Mouse (Mus musculus): Measurements from ENCODE around the gene Mab21l3. TPM values are rescaled to one million over a fixed set of nuclear protein-coding genes. Genes with fewer than 3 reads are reported as not detected.
A peak's percentile ranks its signal among the peaks of the same experiment; 100 is the strongest.

Mab21l3 gene
- polyA plus RNA-seq (2014; fragmentation: Nextera tagmentation; extraction: Ambion mirVana): 0.08 and 0.12 TPM in 2 replicates

- DNase-seq (ENCODE audit: low spot score) (no peak), ATAC-seq (ENCODE audit: low FRiP score) (no peak)
- WGBS: 70% methylated on average over 5 of the region's 5 CpGs
- Histone ChIP-seq H3K36me3 (replicated peaks; ENCODE audit: control insufficient read depth, insufficient read depth) (no peaks in the 10 kb centered on the region), H3K4me1 (replicated peaks; ENCODE audit: control insufficient read depth, insufficient read depth, low read length) (no peaks in the 10 kb centered on the region), H3K4me3 (replicated peaks; ENCODE audit: low read length) (no peak within 1 kb of the TSS), H3K27ac (no peak within 1 kb of the TSS), H3K27me3 (ENCODE audit: control insufficient read depth, insufficient read depth, low read length) (no peaks in the 10 kb centered on the region), H3K9ac (no peak within 1 kb of the TSS), H3K9me3 (ENCODE audit: control insufficient read depth, low read length) (no peaks in the 10 kb centered on the region), H3K4me2 (replicated peaks) (no peak within 1 kb of the TSS)
These were observed at the start of gene Mab21l3 for GRCm38 (mm10) chr3:101848816-101849215. Gene Mab21l3, minus strand, starts transcription at chr3:101848959.

GRCm38 (mm10) chr3:101897377-101897974, 48.7 kb upstream of the Mab21l3 start:
- no peak for ATAC-seq (ENCODE audit: low FRiP score)
- no peak for DNase-seq (ENCODE audit: low spot score)
- peak overlapping the region; percentile 70 for H3K27ac ChIP-seq

GRCm38 (mm10) chr3:101896893-101897292, 48.1 kb upstream of the Mab21l3 start:
- WGBS: 25% methylated on average over 9 of the region's 9 CpGs
- H3K27ac ChIP-seq: peak overlapping the region; percentile 70; the same call in 1 of the 2 replicates
- peak; percentile 68; the same call in 1 of the 2 replicates for ATAC-seq (ENCODE audit: low FRiP score)

More at GRCm38 (mm10) chr3:101897377-101897974, 48.7 kb upstream of the Mab21l3 start:
- no peaks in the 10 kb centered on the region for H3K36me3 ChIP-seq (replicated peaks; ENCODE audit: control insufficient read depth, insufficient read depth)
- no peaks in the 10 kb centered on the region for H3K9me3 ChIP-seq (ENCODE audit: control insufficient read depth, low read length)
- WGBS: 70% methylated on average over 15 of the region's 15 CpGs
- peaks cover 15% of the 10 kb centered on the region; the same call in 1 of the 2 replicates for H3K4me1 ChIP-seq (replicated peaks; ENCODE audit: control insufficient read depth, insufficient read depth, low read length)
- no peaks in the 10 kb centered on the region for H3K27me3 ChIP-seq (ENCODE audit: control insufficient read depth, insufficient read depth, low read length)
- H3K9ac ChIP-seq: no peak overlapping the region
- H3K4me3 ChIP-seq (replicated peaks; ENCODE audit: low read length): no peak overlapping the region
- H3K4me2 ChIP-seq (replicated peaks): no peak overlapping the region

GRCm38 (mm10) chr3:101895376-101895910, 46.7 kb upstream of the Mab21l3 start:
- no peaks in the 10 kb centered on the region for H3K36me3 ChIP-seq (replicated peaks; ENCODE audit: control insufficient read depth, insufficient read depth)
- 80% methylated on average over 7 of the region's 7 CpGs for WGBS
- ATAC-seq (ENCODE audit: low FRiP score) (no peak), DNase-seq (ENCODE audit: low spot score) (no peak)
- H3K4me1 ChIP-seq (replicated peaks; ENCODE audit: control insufficient read depth, insufficient read depth, low read length): peaks cover 8% of the 10 kb centered on the region; the same call in 1 of the 2 replicates
- H3K9me3 ChIP-seq (ENCODE audit: control insufficient read depth, low read length): no peaks in the 10 kb centered on the region
- H3K4me2 ChIP-seq (replicated peaks): no peak overlapping the region
- no peak overlapping the region for H3K4me3 ChIP-seq (replicated peaks; ENCODE audit: low read length)
- no peak overlapping the region for H3K9ac ChIP-seq
- H3K27me3 ChIP-seq (ENCODE audit: control insufficient read depth, insufficient read depth, low read length): no peaks in the 10 kb centered on the region
- no peak overlapping the region for H3K27ac ChIP-seq

More at GRCm38 (mm10) chr3:101896893-101897292, 48.1 kb upstream of the Mab21l3 start:
- no peaks in the 10 kb centered on the region for H3K9me3 ChIP-seq (ENCODE audit: control insufficient read depth, low read length)
- peak; percentile 91 for DNase-seq (ENCODE audit: low spot score)
- no peaks in the 10 kb centered on the region for H3K36me3 ChIP-seq (replicated peaks; ENCODE audit: control insufficient read depth, insufficient read depth)
- H3K4me2 ChIP-seq (replicated peaks): no peak overlapping the region
- no peaks in the 10 kb centered on the region for H3K27me3 ChIP-seq (ENCODE audit: control insufficient read depth, insufficient read depth, low read length)
- peaks cover 9% of the 10 kb centered on the region; the same call in 1 of the 2 replicates for H3K4me1 ChIP-seq (replicated peaks; ENCODE audit: control insufficient read depth, insufficient read depth, low read length)
- H3K4me3 ChIP-seq (replicated peaks; ENCODE audit: low read length): no peak overlapping the region
- no peak overlapping the region for H3K9ac ChIP-seq

GRCm38 (mm10) chr3:101885591-101885990, 36.8 kb upstream of the Mab21l3 start:
- WGBS: 44% methylated on average over 3 of the region's 3 CpGs
- Histone ChIP-seq H3K27me3 (ENCODE audit: control insufficient read depth, insufficient read depth, low read length) (no peaks in the 10 kb centered on the region), H3K36me3 (replicated peaks; ENCODE audit: control insufficient read depth, insufficient read depth) (0 out of 2 replicates have a peak, but pooled peaks cover 6% of the 10 kb centered on the region), H3K9me3 (ENCODE audit: control insufficient read depth, low read length) (no peaks in the 10 kb centered on the region), H3K9ac (no peak overlapping the region), H3K4me2 (replicated peaks) (no peak overlapping the region), H3K4me1 (replicated peaks; ENCODE audit: control insufficient read depth, insufficient read depth, low read length) (peaks cover 5% of the 10 kb centered on the region; the same call in 1 of the 2 replicates), H3K4me3 (replicated peaks; ENCODE audit: low read length) (no peak overlapping the region), H3K27ac (peak overlapping the region; percentile 43; the same call in 1 of the 2 replicates)
- DNase-seq (ENCODE audit: low spot score) (peak; percentile 50), ATAC-seq (ENCODE audit: low FRiP score) (peak; percentile 72; the same call in 1 of the 2 replicates)

- Histone ChIP-seq H3K4me3 (replicated peaks; ENCODE audit: low read length) (no peak overlapping the region), H3K9me3 (ENCODE audit: control insufficient read depth, low read length) (no peaks in the 10 kb centered on the region), H3K4me2 (replicated peaks) (no peak overlapping the region), H3K36me3 (replicated peaks; ENCODE audit: control insufficient read depth, insufficient read depth) (peaks cover 7% of the 10 kb centered on the region; the same call in 1 of the 2 replicates), H3K27ac (0 out of 2 replicates have a peak overlapping the region, but pooled peaks have one; percentile 43), H3K4me1 (replicated peaks; ENCODE audit: control insufficient read depth, insufficient read depth, low read length) (peaks cover 5% of the 10 kb centered on the region; the same call in 1 of the 2 replicates), H3K9ac (no peak overlapping the region), H3K27me3 (ENCODE audit: control insufficient read depth, insufficient read depth, low read length) (no peaks in the 10 kb centered on the region)
- WGBS: 45% methylated on average over 4 of the region's 4 CpGs
- DNase-seq (ENCODE audit: low spot score): no peak
- peak; percentile 64; the same call in 1 of the 2 replicates for ATAC-seq (ENCODE audit: low FRiP score)
These were observed 36.3 kb upstream of the Mab21l3 start for GRCm38 (mm10) chr3:101885041-101885440.

GRCm38 (mm10) chr3:101883902-101884301, 35.1 kb upstream of the Mab21l3 start:
- no peaks in the 10 kb centered on the region for H3K27me3 ChIP-seq (ENCODE audit: control insufficient read depth, insufficient read depth, low read length)
- DNase-seq (ENCODE audit: low spot score): no peak
- no peak overlapping the region for H3K4me3 ChIP-seq (replicated peaks; ENCODE audit: low read length)
- peaks cover 5% of the 10 kb centered on the region; the same call in 1 of the 2 replicates for H3K4me1 ChIP-seq (replicated peaks; ENCODE audit: control insufficient read depth, insufficient read depth, low read length)
- no peak for ATAC-seq (ENCODE audit: low FRiP score)
- H3K9me3 ChIP-seq (ENCODE audit: control insufficient read depth, low read length): no peaks in the 10 kb centered on the region
- peaks cover 11% of the 10 kb centered on the region for H3K36me3 ChIP-seq (replicated peaks; ENCODE audit: control insufficient read depth, insufficient read depth)
- no peak overlapping the region for H3K9ac ChIP-seq
- H3K27ac ChIP-seq: no peak overlapping the region
- 64% methylated on average over 3 of the region's 3 CpGs for WGBS
- no peak overlapping the region for H3K4me2 ChIP-seq (replicated peaks)

- H3K27me3 ChIP-seq (ENCODE audit: control insufficient read depth, insufficient read depth, low read length): no peaks in the 10 kb centered on the region
- no peak for ATAC-seq (ENCODE audit: low FRiP score)
- no peak for DNase-seq (ENCODE audit: low spot score)
- H3K4me2 ChIP-seq (replicated peaks): no peak overlapping the region
- H3K9ac ChIP-seq: no peak overlapping the region
- H3K36me3 ChIP-seq (replicated peaks; ENCODE audit: control insufficient read depth, insufficient read depth): peaks cover 18% of the 10 kb centered on the region
- H3K4me3 ChIP-seq (replicated peaks; ENCODE audit: low read length): no peak overlapping the region
- 71% methylated on average over 9 of the region's 9 CpGs for WGBS
- no peak overlapping the region for H3K27ac ChIP-seq
- peaks cover 5% of the 10 kb centered on the region; the same call in 1 of the 2 replicates for H3K4me1 ChIP-seq (replicated peaks; ENCODE audit: control insufficient read depth, insufficient read depth, low read length)
- no peaks in the 10 kb centered on the region for H3K9me3 ChIP-seq (ENCODE audit: control insufficient read depth, low read length)
These were observed 33.0 kb upstream of the Mab21l3 start for GRCm38 (mm10) chr3:101881721-101882120.

GRCm38 (mm10) chr3:101880818-101881217, 32.1 kb upstream of the Mab21l3 start:
- H3K4me2 ChIP-seq (replicated peaks): no peak overlapping the region
- H3K36me3 ChIP-seq (replicated peaks; ENCODE audit: control insufficient read depth, insufficient read depth): peaks cover 18% of the 10 kb centered on the region
- H3K27ac ChIP-seq: no peak overlapping the region
- peaks cover 5% of the 10 kb centered on the region; the same call in 1 of the 2 replicates for H3K4me1 ChIP-seq (replicated peaks; ENCODE audit: control insufficient read depth, insufficient read depth, low read length)
- no peak overlapping the region for H3K4me3 ChIP-seq (replicated peaks; ENCODE audit: low read length)
- WGBS: 82% methylated on average over 6 of the region's 6 CpGs
- H3K9ac ChIP-seq: no peak overlapping the region
- H3K9me3 ChIP-seq (ENCODE audit: control insufficient read depth, low read length): no peaks in the 10 kb centered on the region
- no peaks in the 10 kb centered on the region for H3K27me3 ChIP-seq (ENCODE audit: control insufficient read depth, insufficient read depth, low read length)
- DNase-seq (ENCODE audit: low spot score) (no peak), ATAC-seq (ENCODE audit: low FRiP score) (no peak)
